Mouse (Mus musculus) adipose tissue, adult 10 weeks (tissue): ENCODE data around the gene Pou3f1. TPM values are rescaled to one million over a fixed set of nuclear protein-coding genes. Genes with fewer than 3 reads are reported as not detected.

Experiments used
- polyA plus RNA-seq: library from polyadenylated mRNA; stranded (reverse); fragments of 350-450 nt; fragmentation: Illumina TruSeq; extraction: RNeasy Lipid Tissue Mini Kit (QIAGEN cat#74804); gene quantifications from one replicate; pipeline ENCODE4 v1.2.3, GENCODE M21; 2014; ENCODE audit warnings: low read depth, low replicate concordance

Pou3f1 gene
- polyA plus RNA-seq = 3.3 TPM

GRCm38 (mm10) chr4:124656518-124656853 is at the start of gene Pou3f1:
Pou3f1 (plus strand) TSS chr4:124656807.

DNA sequence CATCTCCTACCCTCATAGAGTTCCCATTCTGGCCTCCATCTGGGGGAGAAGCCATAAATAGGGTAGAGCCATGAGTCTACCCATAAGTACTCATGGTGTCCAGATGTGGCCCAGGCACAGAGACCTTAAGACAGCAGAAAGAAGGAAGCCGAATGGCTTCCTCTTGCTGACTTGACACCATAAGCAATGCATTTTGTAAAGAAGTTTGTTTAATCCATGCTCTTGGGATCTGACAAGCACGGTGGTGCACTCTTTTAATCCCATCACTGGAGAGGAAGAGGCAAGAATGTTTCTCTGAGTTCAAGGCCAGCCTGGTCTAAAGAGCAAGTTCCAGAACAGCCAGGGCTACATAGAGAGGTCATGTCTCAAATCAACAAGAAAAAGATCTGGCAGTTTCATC is 45.9 kb upstream of the Pou3f1 start, which contains the start of gene 3100002H09Rik:
Gene 3100002H09Rik, minus strand, starts transcription at position 101 of the 400 bp plus-strand sequence.

GRCm38 (mm10) chr4:124693135-124693894 is 36.7 kb downstream of the Pou3f1 start, which contains the start of gene Utp11:
Utp11 (minus strand) TSS chr4:124693600.

GRCm38 (mm10) chr4:124700248-124700971 is 43.8 kb downstream of the Pou3f1 start, which contains the start of gene Fhl3:
Fhl3 (plus strand) TSS chr4:124700701.

Other genes starting within 250 kb of the Pou3f1 start
- not detected for gene 3100002H09Rik, start 46.0 kb upstream of the Pou3f1 start, polyA plus RNA-seq
- 27.0 TPM for gene Utp11, start 36.8 kb downstream of the Pou3f1 start, polyA plus RNA-seq
- gene Fhl3, start 43.9 kb downstream of the Pou3f1 start, polyA plus RNA-seq = 7.3 TPM
- 34.0 TPM for gene Sf3a3, start 58.0 kb downstream of the Pou3f1 start, polyA plus RNA-seq
- gene Inpp5b, start 85.0 kb downstream of the Pou3f1 start, polyA plus RNA-seq = 26.5 TPM
- gene Mtf1, start 145.3 kb downstream of the Pou3f1 start, polyA plus RNA-seq = 11.7 TPM
- gene Yrdc, start 193.9 kb downstream of the Pou3f1 start, polyA plus RNA-seq = 31.5 TPM
- gene 1110065P20Rik, start 194.4 kb downstream of the Pou3f1 start, polyA plus RNA-seq = 62.5 TPM
- gene Maneal, start 205.4 kb downstream of the Pou3f1 start, polyA plus RNA-seq = 0.35 TPM
- 0.21 TPM for gene Epha10, start 224.1 kb downstream of the Pou3f1 start, polyA plus RNA-seq